Mouse (Mus musculus): ENCODE measurements around the gene Fstl4. TPM values are rescaled to one million over a fixed set of nuclear protein-coding genes. Genes with fewer than 3 reads are reported as not detected.
A peak's percentile ranks its signal among the peaks of the same experiment; 100 is the strongest.

Gene Fstl4
- total RNA-seq, 1 experiment = 0.09 TPM

- DNase-seq (ENCODE audit: low read depth, low spot score) = no peak
- Histone ChIP-seq H3K9ac (ENCODE audit: insufficient read depth, low read depth, low read length, poor library complexity, severe bottlenecking) (no peak overlapping the region), H3K4me3 (ENCODE audit: insufficient read depth in 1 of 2, low read depth in 1 of 2, low read length in 2 of 2, poor library complexity in 1 of 2, severe bottlenecking in 1 of 2) (no peak overlapping the region), H3K36me3 (ENCODE audit: control insufficient read depth, insufficient read depth, low read length, poor library complexity, severe bottlenecking) (no peaks in the 10 kb centered on the region), H3K27ac (ENCODE audit: insufficient read depth, low read depth, low read length, poor library complexity, severe bottlenecking) (no peak overlapping the region), H3K9me3 (ENCODE audit: control insufficient read depth, insufficient read depth, low read depth, low read length) (no peaks in the 10 kb centered on the region), H3K4me1 (ENCODE audit: control insufficient read depth in 2 of 2, insufficient read depth in 2 of 2, low read length in 2 of 2, poor library complexity in 1 of 2) (no peaks in the 10 kb centered on the region)
- no peak for TF ChIP-seq ZC3H11A (IDR thresholded peaks at IDR 0.05; ENCODE audit: borderline replicate concordance, low read depth, low read length)
- TF ChIP-seq MAFK (IDR thresholded peaks at IDR 0.05; ENCODE audit: insufficient read depth, low read depth, low read length) = no peak
- TF ChIP-seq ZNF384 (IDR thresholded peaks at IDR 0.05; ENCODE audit: low read depth, low read length) = no peak
- no peak for TF ChIP-seq HCFC1 (IDR thresholded peaks at IDR 0.05; ENCODE audit: borderline replicate concordance, insufficient read depth, low read length)
- no peak for TF ChIP-seq CHD2 (IDR thresholded peaks at IDR 0.05; ENCODE audit: low read depth, low read length)
- in situ Hi-C loops (cut with MboI; ENCODE audit: low sequenced_read_pairs in 2 of 2, unreplicated experiment in 2 of 2) = no loop called here
These were observed 264.2 kb downstream of the Fstl4 start for GRCm38 (mm10) chr11:53028421-53029168.

- TF ChIP-seq CHD2 (IDR thresholded peaks at IDR 0.05; ENCODE audit: low read depth, low read length) (no peak), ZNF384 (IDR thresholded peaks at IDR 0.05; ENCODE audit: low read depth, low read length) (no peak), MAFK (IDR thresholded peaks at IDR 0.05; ENCODE audit: insufficient read depth, low read depth, low read length) (no peak), ZC3H11A (IDR thresholded peaks at IDR 0.05; ENCODE audit: borderline replicate concordance, low read depth, low read length) (no peak), HCFC1 (IDR thresholded peaks at IDR 0.05; ENCODE audit: borderline replicate concordance, insufficient read depth, low read length) (no peak)
- in situ Hi-C loops (cut with MboI; ENCODE audit: low sequenced_read_pairs in 2 of 2, unreplicated experiment in 2 of 2) = no loop called here
- no peak overlapping the region for H3K9ac ChIP-seq (ENCODE audit: insufficient read depth, low read depth, low read length, poor library complexity, severe bottlenecking)
- no peak for DNase-seq (ENCODE audit: low read depth, low spot score)
- no peak overlapping the region for H3K4me3 ChIP-seq (ENCODE audit: insufficient read depth in 1 of 2, low read depth in 1 of 2, low read length in 2 of 2, poor library complexity in 1 of 2, severe bottlenecking in 1 of 2)
- no peaks in the 10 kb centered on the region for H3K9me3 ChIP-seq (ENCODE audit: control insufficient read depth, insufficient read depth, low read depth, low read length)
- H3K4me1 ChIP-seq (ENCODE audit: control insufficient read depth in 2 of 2, insufficient read depth in 2 of 2, low read length in 2 of 2, poor library complexity in 1 of 2) = no peaks in the 10 kb centered on the region
- no peak overlapping the region for H3K27ac ChIP-seq (ENCODE audit: insufficient read depth, low read depth, low read length, poor library complexity, severe bottlenecking)
- no peaks in the 10 kb centered on the region for H3K36me3 ChIP-seq (ENCODE audit: control insufficient read depth, insufficient read depth, low read length, poor library complexity, severe bottlenecking)
These were observed 267.3 kb downstream of the Fstl4 start for GRCm38 (mm10) chr11:53031777-53032176.

GRCm38 (mm10) chr11:53032336-53032735 lies 267.9 kb downstream of the Fstl4 start:
- no peaks in the 10 kb centered on the region for H3K4me1 ChIP-seq (ENCODE audit: control insufficient read depth in 2 of 2, insufficient read depth in 2 of 2, low read length in 2 of 2, poor library complexity in 1 of 2)
- in situ Hi-C loops (cut with MboI; ENCODE audit: low sequenced_read_pairs in 2 of 2, unreplicated experiment in 2 of 2) = no loop called here
- DNase-seq (ENCODE audit: low read depth, low spot score) = peak; percentile 63

GRCm38 (mm10) chr11:53035414-53035813 lies 271.0 kb downstream of the Fstl4 start:
- Histone ChIP-seq H3K9me3 (ENCODE audit: control insufficient read depth, insufficient read depth, low read depth, low read length) (no peaks in the 10 kb centered on the region), H3K9ac (ENCODE audit: insufficient read depth, low read depth, low read length, poor library complexity, severe bottlenecking) (no peak overlapping the region), H3K4me3 (ENCODE audit: insufficient read depth in 1 of 2, low read depth in 1 of 2, low read length in 2 of 2, poor library complexity in 1 of 2, severe bottlenecking in 1 of 2) (no peak overlapping the region), H3K36me3 (ENCODE audit: control insufficient read depth, insufficient read depth, low read length, poor library complexity, severe bottlenecking) (no peaks in the 10 kb centered on the region), H3K27ac (ENCODE audit: insufficient read depth, low read depth, low read length, poor library complexity, severe bottlenecking) (no peak overlapping the region), H3K4me1 (ENCODE audit: control insufficient read depth in 2 of 2, insufficient read depth in 2 of 2, low read length in 2 of 2, poor library complexity in 1 of 2) (no peaks in the 10 kb centered on the region)
- in situ Hi-C loops (cut with MboI; ENCODE audit: low sequenced_read_pairs in 2 of 2, unreplicated experiment in 2 of 2) = no loop called here
- no peak for TF ChIP-seq ZNF384 (IDR thresholded peaks at IDR 0.05; ENCODE audit: low read depth, low read length)
- no peak for TF ChIP-seq HCFC1 (IDR thresholded peaks at IDR 0.05; ENCODE audit: borderline replicate concordance, insufficient read depth, low read length)
- TF ChIP-seq MAFK (IDR thresholded peaks at IDR 0.05; ENCODE audit: insufficient read depth, low read depth, low read length) = 0 out of 2 replicates have a peak, but pooled peaks have one; percentile 14
- no peak for DNase-seq (ENCODE audit: low read depth, low spot score)

More at GRCm38 (mm10) chr11:53032336-53032735, 267.9 kb downstream of the Fstl4 start:
- TF ChIP-seq HCFC1 (IDR thresholded peaks at IDR 0.05; ENCODE audit: borderline replicate concordance, insufficient read depth, low read length) (no peak), MAFK (IDR thresholded peaks at IDR 0.05; ENCODE audit: insufficient read depth, low read depth, low read length) (no peak), ZC3H11A (IDR thresholded peaks at IDR 0.05; ENCODE audit: borderline replicate concordance, low read depth, low read length) (peak; percentile 80)
- Histone ChIP-seq H3K4me3 (ENCODE audit: insufficient read depth in 1 of 2, low read depth in 1 of 2, low read length in 2 of 2, poor library complexity in 1 of 2, severe bottlenecking in 1 of 2) (no peak overlapping the region), H3K9me3 (ENCODE audit: control insufficient read depth, insufficient read depth, low read depth, low read length) (no peaks in the 10 kb centered on the region), H3K36me3 (ENCODE audit: control insufficient read depth, insufficient read depth, low read length, poor library complexity, severe bottlenecking) (no peaks in the 10 kb centered on the region), H3K9ac (ENCODE audit: insufficient read depth, low read depth, low read length, poor library complexity, severe bottlenecking) (no peak overlapping the region), H3K27ac (ENCODE audit: insufficient read depth, low read depth, low read length, poor library complexity, severe bottlenecking) (no peak overlapping the region)

Data from ES-E14 (cell line).